Mouse (Mus musculus): ENCODE results near the gene Mtg1. TPM values are rescaled to one million over a fixed set of nuclear protein-coding genes. Genes with fewer than 3 reads are reported as not detected.
"Not testable (repeated sequence)": the region's sequence is repeated elsewhere in the genome, so short reads cannot be mapped to it uniquely, and the experiment has no call there.

The Mtg1 gene
- total RNA-seq, 2 experiments from 2014 or later: 22.4 TPM

DNA sequence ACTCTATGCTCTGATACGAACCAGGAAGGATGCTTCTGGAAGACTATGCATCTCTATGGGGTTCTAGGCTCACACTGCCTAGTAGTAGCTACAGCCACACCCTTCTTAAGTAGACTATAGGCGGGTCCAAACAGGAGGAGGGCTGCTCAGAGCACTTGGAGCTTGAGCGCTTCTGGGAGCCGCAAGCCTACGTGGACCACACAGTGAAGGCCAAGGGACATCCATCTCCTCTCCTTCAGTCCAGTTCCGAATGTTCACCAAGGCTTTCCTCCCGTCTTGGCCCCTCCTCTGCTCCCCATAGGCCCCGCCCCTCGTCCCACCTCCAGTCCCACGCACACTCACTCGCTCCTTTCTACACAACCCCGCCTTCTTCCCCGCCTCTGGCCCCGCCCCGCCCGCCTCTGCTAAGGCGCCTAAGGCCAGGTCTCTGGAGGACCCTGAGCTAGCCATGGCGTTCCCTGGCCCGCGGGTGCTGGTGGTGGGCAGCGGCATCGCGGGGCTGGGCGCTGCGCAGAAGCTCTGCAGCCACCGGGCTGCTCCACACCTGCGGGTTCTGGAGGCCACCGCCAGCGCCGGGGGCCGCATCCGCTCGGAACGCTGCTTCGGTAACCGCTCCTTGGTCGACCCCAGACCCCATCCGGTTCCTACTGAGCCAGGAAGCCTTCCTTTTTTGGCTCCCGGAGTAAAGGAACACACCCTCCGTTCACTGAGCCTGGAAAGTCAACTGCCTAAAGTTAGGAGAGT is 11.9 kb upstream of the Mtg1 start:
- intact Hi-C loops (cut with DNase I): no loop called here
- DNase-seq (ENCODE audit: low spot score in 2 of 2): peak; percentile 80 to 91

DNA sequence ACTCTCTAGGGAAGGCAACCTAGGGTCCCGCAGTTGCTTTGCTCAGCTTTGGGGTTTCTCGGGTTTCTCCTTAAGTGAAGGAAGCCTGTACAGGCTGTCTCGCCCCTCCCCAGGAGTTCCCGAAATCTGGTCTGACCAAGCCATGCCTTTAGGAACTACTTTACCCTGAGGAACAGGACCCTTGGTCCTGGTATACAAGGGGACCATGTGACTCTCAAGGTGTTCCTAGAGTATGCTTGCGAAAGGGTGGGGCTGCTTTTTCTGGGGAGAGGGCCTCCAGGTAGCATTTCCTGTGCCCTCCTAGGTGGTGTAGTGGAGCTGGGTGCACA is 11.4 kb upstream of the Mtg1 start:
- intact Hi-C loops (cut with DNase I): no loop called here
- DNase-seq (ENCODE audit: low spot score in 2 of 2): no peak

DNA sequence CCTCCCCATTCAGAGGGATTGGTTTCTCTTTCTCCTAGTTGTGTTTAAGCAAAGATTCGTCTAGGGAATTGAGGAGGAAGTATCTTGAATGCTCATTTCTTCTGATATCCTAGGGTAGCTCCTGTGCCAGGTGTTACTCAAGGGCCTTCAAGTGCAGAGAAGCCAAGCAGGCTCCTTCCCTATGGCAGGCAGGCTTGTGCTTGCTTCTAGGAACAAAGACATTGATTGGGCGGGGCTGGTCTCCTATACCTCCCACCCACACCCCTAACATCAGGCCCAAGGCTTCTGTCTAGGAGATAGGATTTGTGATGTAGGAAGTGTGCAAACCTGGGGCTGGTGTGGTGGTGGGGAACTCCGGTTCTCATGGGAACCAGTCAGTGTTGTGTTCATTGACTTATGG is 10.4 kb upstream of the Mtg1 start:
- DNase-seq (ENCODE audit: low spot score in 2 of 2): no peak
- intact Hi-C loops (cut with DNase I): no loop called here

DNA sequence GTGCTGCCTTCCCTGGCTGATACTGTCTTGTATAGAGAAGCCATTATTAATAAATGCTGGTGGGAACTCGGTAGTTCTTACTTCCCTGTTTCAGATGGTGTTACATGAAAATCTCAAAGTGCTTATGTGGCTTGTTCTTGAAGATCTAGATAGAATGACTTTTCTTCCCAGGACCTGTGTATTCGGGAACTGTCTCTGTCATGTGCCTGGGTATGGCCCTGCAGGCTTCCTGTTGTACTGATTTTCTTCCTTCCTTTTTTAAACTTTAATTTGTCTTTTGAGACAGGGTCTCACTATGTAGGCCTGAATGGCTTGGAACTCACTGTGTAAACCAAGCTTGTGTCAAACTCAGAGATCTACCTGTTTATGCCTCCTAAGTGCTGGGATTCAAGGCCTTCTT is 9.5 kb upstream of the Mtg1 start:
- intact Hi-C loops (cut with DNase I): no loop called here
- DNase-seq (ENCODE audit: low spot score in 2 of 2): no peak

DNA sequence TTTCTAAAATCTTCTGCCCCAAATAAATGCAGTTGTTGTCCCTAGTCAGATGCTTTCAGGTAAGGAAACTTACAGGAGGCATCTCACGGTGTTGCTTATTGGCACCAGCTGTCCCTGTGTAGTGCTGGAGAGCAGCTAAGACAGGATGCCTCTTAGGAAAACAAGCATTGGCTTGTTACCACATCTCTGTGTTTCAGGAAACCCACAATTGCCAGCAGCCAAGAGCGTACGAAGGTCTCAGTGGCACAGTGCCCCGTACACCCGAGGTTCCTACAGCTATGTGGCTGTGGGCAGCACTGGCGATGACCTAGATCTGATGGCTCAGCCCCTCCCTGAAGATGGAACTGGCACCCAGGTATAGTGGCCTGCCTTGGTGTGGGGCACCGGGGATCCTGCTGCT is 5.2 kb upstream of the Mtg1 start:
- intact Hi-C loops (cut with DNase I): loop anchor here (10.0 kb wide), 1 partner anchor 157 kb away; the partner anchor contains the start of gene 6430531B16Rik

DNA sequence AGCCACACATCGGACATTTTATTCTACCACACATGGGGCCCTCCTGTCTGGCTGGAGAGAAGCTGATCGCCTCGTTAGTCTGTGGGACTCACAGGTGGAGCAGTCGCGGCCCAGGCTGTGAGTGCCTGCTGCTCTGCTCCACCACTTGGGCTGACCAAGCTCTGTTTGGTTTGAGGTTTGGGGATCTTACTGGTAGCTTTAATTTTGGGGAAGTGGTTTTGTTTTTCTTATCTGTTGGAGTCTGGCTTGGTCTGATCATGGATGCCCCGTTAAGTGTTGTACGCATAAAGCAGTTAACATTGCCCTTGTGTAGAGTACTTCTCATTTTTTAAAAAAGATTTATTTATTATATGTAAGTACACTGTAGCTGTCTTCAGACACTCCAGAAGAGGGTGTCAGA is 3.3 kb upstream of the Mtg1 start:
- intact Hi-C loops (cut with DNase I): loop anchor here (10.0 kb wide), 1 partner anchor 159 kb away; the partner anchor contains the start of gene 6430531B16Rik

More for the DNA sequence above, 5.2 kb upstream of the Mtg1 start:
- DNase-seq (ENCODE audit: low spot score in 2 of 2): not testable (repeated sequence)

DNA sequence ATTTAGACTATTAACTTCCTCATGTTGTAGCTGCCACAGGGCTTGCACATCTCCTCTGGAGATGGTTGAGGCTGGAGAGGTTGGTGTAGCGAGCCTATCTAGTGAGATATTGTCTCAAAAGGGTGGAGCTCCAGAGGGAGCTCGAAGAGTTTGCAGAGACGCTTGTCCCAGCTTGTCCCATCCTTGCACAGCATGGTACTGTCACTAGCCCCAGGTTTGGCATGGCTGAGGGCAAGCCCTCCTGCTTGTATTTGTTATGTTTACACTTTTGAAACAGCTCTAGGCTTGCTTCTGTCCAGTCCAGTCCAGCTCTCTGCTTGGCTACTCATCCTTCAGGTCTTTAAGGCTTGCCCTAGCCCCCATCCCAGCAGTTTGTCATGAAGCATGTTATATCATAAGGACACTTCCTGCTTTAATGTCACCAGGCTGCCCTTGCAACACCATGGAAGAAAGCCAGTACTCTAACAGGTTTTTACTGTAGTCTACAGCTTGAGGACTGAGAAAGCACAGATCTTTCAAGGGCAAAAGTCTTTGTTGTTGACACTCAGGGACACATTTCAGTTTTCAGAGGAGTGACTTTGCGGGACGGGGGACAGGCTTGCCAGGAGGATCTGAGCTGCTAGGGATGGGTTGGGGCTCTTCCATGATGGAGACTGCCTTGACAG is 2.1 kb upstream of the Mtg1 start:
- intact Hi-C loops (cut with DNase I): loop anchor here (10.0 kb wide), 1 partner anchor 160 kb away; the partner anchor contains the start of gene 6430531B16Rik
- DNase-seq (ENCODE audit: low spot score in 2 of 2): no peak

More for the DNA sequence above, 3.3 kb upstream of the Mtg1 start:
- DNase-seq (ENCODE audit: low spot score in 2 of 2): not testable (repeated sequence)

DNA sequence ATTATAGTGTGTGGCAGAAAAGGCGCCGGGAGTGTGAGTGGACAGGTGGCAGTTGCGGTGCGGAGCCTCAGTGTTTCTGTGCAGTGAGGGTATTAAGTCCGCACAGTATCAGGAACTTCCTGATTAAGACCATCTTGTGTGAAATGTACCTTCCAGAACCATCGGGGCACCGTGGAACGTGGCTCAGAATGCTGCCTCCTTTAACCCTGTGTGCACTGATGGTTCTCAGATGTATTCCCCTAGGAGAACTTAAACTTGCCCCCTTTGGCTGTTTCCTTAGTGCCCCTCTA is 602 bp downstream of the Mtg1 start:
- intact Hi-C loops (cut with DNase I): loop anchor here (10.0 kb wide), 1 partner anchor 163 kb away; the partner anchor contains the start of gene 6430531B16Rik

GRCm38 (mm10) chr7:140141350-140141749 is 4.0 kb downstream of the Mtg1 start:
- intact Hi-C loops (cut with DNase I): loop anchor here (1.0 kb wide), 1 partner anchor 63 kb away; no protein-coding TSS in a partner anchor
- DNase-seq (ENCODE audit: low spot score in 2 of 2): peak; percentile 59 to 66

More for the DNA sequence above, 602 bp downstream of the Mtg1 start:
- no peak for DNase-seq (ENCODE audit: low spot score in 2 of 2)

DNA sequence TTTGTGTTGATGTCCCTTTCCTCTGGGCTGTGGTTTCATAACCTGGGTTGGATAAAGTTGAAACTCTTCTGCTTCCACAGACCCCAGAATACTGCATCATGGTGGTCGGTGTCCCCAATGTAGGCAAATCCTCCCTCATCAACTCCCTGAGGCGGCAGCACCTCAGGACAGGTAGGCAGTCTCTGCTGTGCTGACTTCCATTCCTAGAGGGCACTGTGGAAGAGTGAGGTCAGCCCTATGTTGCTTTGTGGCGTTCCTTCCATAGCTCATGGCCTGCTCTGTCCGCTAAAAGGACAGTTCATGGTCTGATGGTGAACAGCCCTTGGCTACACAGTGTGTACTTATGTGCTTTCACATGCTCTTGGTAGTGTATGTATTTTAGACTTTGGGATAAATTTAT is 7.2 kb downstream of the Mtg1 start:
- intact Hi-C loops (cut with DNase I): no loop called here
- DNase-seq (ENCODE audit: low spot score in 2 of 2): no peak

- peak; percentile 65 to 66 for DNase-seq (ENCODE audit: low spot score in 2 of 2)
- intact Hi-C loops (cut with DNase I): loop anchor here (5.0 to 10.0 kb wide), 2 partner anchors 581 to 674 kb away; no protein-coding TSS in a partner anchor
Measured at GRCm38 (mm10) chr7:140153383-140153782, 16.0 kb downstream of the Mtg1 start.

GRCm38 (mm10) chr7:140153829-140154217 is 16.5 kb downstream of the Mtg1 start:
- intact Hi-C loops (cut with DNase I): loop anchor here (5.0 to 10.0 kb wide), 2 partner anchors 581 to 673 kb away; no protein-coding TSS in a partner anchor
- peak in 1 of 2 experiments; percentile 4 for DNase-seq (ENCODE audit: low spot score in 2 of 2)

DNA sequence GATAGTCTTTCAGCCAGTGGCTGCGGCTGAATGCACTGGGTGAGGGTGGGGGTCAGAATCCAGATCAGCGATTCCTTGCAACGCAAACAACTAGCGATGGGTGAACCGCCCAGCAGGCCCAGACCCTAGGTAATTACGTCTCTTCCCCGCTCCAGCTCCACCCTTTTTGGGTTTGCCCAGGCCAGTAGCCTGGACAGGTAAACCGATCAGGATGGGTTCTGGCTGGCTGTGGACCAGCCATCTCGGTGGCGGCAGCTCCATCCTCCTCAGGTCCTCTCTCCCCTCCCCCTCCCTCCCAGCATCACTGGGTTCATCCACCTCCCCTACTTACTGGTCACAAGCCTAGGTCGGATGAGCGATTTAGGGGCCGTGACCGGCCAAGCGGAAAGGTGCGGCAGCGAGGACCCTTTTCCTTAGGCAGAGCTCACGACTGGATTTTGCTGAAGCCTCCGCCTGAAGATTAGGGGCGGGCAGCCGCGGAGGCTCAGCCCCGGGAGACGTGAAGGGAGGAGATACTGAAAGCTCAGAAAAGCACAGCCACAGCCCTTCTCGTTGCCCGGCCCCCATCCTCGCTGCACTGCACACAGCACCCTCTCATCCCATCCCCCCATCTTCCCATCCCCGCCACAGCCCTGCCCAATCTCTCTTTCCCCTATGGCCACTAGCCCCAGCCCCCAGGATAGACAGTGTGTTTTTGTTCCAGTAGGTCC is 17.0 kb downstream of the Mtg1 start, which contains the start of gene Sprn:
Sprn (minus strand) TSS at position 660 of the 710 bp plus-strand sequence.
- intact Hi-C loops (cut with DNase I): loop anchor here (5.0 to 10.0 kb wide), 2 partner anchors 580 to 673 kb away; no protein-coding TSS in a partner anchor
- DNase-seq (ENCODE audit: low spot score in 2 of 2): peak; percentile 80 to 91

DNA sequence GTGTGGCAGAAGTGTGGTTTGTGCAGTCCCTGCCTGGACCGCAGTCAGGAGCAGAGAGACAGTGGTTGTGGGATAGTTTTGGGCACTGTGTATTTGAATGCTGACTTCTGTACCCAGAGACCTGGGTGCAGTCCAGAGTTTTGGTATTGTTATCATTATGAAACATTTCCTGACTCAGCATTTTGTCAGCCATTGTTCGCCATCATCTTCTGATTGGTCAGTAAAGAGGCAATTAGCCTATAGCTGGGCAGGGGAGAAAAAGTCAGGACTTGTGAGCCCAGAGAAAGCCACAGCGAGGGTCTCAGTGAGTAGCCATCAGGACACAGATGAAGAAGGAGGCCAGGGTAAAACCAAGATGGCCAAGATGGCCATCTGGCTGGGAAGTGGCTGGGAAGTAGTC is 23.0 kb downstream of the Mtg1 start:
- no peak for DNase-seq (ENCODE audit: low spot score in 2 of 2)
- intact Hi-C loops (cut with DNase I): no loop called here

DNA sequence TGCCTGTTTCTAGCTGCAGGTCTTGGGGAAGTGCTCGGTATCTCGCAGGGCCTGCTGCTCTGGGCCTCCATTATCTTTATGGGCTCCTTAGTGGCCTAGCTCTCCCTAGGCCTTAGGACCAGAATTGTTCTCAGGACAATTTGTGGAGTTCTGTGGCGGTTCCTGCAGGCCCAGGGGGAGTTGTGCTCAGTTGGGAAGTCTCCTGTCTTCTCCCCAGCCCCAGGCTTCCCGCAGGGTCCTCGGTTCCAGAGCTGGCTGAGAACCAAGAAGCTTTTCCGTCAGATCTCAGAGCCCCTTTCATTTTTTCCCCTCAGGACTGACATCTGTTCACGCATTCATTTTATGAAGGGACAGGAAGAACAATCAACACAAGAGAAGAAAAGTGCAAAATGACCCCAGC is 27.3 kb downstream of the Mtg1 start, which contains the start of gene Olfr522:
Olfr522 (minus strand) TSS at position 101 of the 400 bp plus-strand sequence.
- intact Hi-C loops (cut with DNase I): loop anchor here (5.0 kb wide), 2 partner anchors 313 to 553 kb away; no protein-coding TSS in a partner anchor
- no peak for DNase-seq (ENCODE audit: low spot score in 2 of 2)

DNA sequence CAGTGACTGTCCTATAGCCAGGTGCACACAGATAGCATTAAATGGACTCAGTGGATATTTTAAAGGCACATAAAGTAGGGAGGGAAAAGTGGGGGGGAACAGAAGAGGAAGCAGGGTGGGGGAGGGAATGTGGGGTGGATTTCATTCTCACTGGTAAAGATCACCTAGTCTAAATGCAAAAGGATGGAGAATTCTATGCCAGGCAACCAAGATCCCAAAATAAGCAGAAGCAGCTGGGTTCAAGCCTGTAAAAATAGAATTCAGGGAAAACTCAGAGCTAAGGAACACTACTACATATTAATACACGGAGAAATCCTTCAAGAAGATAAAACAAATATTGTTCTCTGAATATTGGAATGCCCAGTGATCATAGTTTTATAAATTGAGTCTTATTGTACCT is 30.6 kb downstream of the Mtg1 start:
- intact Hi-C loops (cut with DNase I): loop anchor here (5.0 kb wide), 2 partner anchors 309 to 549 kb away; no protein-coding TSS in a partner anchor
- DNase-seq (ENCODE audit: low spot score in 2 of 2): peak in 1 of 2 experiments; percentile 72

DNA sequence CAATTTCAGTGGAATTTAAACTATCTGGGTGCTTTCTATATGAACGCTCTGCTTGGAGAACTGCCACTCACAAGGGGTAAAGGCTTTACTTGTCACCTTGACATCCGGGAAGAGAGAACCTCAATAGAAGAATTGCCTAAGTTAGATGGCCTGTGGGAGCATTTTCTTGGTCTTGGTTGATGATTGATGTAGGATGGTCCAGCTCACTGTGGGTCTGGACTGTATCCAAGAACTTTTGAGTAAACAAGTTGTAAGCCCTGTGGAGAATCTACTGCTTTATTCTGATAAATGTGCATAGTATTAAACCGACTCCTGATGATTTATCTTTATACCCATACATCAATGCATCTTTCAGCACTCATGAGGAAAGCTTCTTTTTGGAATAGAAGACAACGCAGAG is 32.0 kb downstream of the Mtg1 start:
- DNase-seq (ENCODE audit: low spot score in 2 of 2): no peak
- intact Hi-C loops (cut with DNase I): loop anchor here (5.0 kb wide), 2 partner anchors 308 to 548 kb away; no protein-coding TSS in a partner anchor

- DNase-seq (ENCODE audit: low spot score in 2 of 2): no peak
- intact Hi-C loops (cut with DNase I): no loop called here
Measured at GRCm38 (mm10) chr7:140170863-140171262, 33.5 kb downstream of the Mtg1 start.

DNA sequence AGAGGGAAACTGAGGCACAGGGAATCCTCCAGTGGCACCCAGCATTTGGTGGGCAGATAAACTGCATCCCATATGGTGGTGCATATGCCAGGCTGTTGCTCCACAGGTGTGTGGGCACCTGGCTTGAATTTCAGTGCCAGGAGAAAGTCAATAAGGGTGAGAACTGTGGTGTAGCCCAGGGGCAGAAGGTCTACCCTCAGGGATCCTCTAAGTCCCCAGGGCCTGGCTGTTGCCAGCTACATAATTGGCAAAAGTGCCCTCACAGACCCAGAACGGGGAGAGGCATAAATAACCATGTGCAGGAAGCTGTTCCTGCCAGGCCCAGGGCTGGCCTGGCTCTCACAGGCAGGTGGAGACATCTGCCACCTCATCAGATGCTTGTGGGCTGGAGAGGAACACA is 35.6 kb downstream of the Mtg1 start, which contains the start of gene Olfr523:
Olfr523 (plus strand) TSS at position 282 of the 400 bp plus-strand sequence.
- DNase-seq (ENCODE audit: low spot score in 2 of 2): no peak
- intact Hi-C loops (cut with DNase I): no loop called here

DNA sequence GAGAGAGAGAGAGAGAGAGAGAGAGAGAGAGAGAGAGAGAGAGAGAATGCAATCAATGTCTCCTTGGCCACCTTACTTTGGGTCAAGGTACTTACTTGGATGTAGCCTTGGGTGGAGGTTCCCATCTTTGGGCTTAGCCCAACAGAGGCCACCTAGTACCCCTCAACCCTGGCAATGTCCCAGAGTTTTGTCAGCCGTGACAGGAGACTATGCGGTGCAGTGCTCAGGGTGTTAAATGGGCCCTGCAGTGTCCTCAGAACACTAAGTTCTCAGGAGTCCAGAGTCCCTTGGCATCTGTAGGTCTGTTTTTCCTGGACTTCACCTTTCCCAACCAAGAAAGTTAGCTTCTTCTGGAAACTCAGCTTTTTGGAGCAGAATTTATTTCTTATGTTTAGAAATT is 41.8 kb downstream of the Mtg1 start:
- intact Hi-C loops (cut with DNase I): no loop called here
- DNase-seq (ENCODE audit: low spot score in 2 of 2): no peak

Measured in left cerebral cortex, postnatal 25 days (tissue).